Mouse (Mus musculus) limb, embryonic 14.5 days (tissue): ENCODE results near the gene Ebf3. TPM values are rescaled to one million over a fixed set of nuclear protein-coding genes. Genes with fewer than 3 reads are reported as not detected.
A peak's percentile ranks its signal among the peaks of the same experiment; 100 is the strongest.

Source experiments
- ATAC-seq: fragments of 200-750 bp; cut with Nextera tagmentation; 2 replicates; pipeline ENCODE4 v1.8.0; 2017; ENCODE audit warnings: low read depth, moderate number of reproducible peaks, moderate TSS enrichment; ENCODE audit not compliant: low FRiP score
- DNase-seq: peaks from one replicate; pipeline ENCODE4 v3.0.0-alpha.2; 2015; ENCODE audit warnings: low spot score
- H3K27ac ChIP-seq: fragments of 300-500 bp; sonication (generic); replicated peaks from 2 replicates; pipeline ENCODE4 v1.5.1; 2014; ENCODE audit warnings: low read depth, mild to moderate bottlenecking, low read length, moderate library complexity, mixed read lengths
- H3K27me3 ChIP-seq: fragments of 300-500 bp; sonication (generic); 2 replicates; pipeline ENCODE4 v1.6.1; 2014; ENCODE audit warnings: low read length, mixed read lengths; ENCODE audit not compliant: control insufficient read depth, insufficient read depth
- H3K36me3 ChIP-seq: fragments of 300-500 bp; sonication (generic); 2 replicates; pipeline ENCODE4 v1.6.1; 2014; ENCODE audit warnings: mild to moderate bottlenecking, low read length, moderate library complexity, mixed read lengths; ENCODE audit not compliant: control insufficient read depth, insufficient read depth
- H3K4me1 ChIP-seq: fragments of 300-500 bp; sonication (generic); 2 replicates; pipeline ENCODE4 v1.6.1; 2014; ENCODE audit warnings: antibody characterized with exemption, low read length, mixed read lengths; ENCODE audit not compliant: control insufficient read depth, insufficient read depth
- H3K4me2 ChIP-seq: fragments of 300-500 bp; sonication (generic); replicated peaks from 2 replicates; pipeline ENCODE4 v1.6.1; 2014; ENCODE audit warnings: low read depth, mild to moderate bottlenecking, low read length, moderate library complexity; ENCODE audit not compliant: severe bottlenecking
- H3K4me3 ChIP-seq: fragments of 300-500 bp; sonication (generic); replicated peaks from 2 replicates; pipeline ENCODE4 v1.5.1; 2014; ENCODE audit warnings: low read length
- H3K9ac ChIP-seq: fragments of 300-500 bp; sonication (generic); 2 replicates; pipeline ENCODE4 v1.6.1; 2014; ENCODE audit warnings: mild to moderate bottlenecking, low read depth, low read length, moderate library complexity; ENCODE audit not compliant: severe bottlenecking
- H3K9me3 ChIP-seq: fragments of 300-500 bp; sonication (generic); 2 replicates; pipeline ENCODE4 v1.6.1; 2016; ENCODE audit warnings: low read length; ENCODE audit not compliant: control insufficient read depth
- POLR2A ChIP-seq: fragments of 200-500 bp; IDR thresholded peaks from 2 replicates; pipeline ENCODE4 v1.8.0; 2012; ENCODE audit warnings: inconsistent platforms, mild to moderate bottlenecking, moderate library complexity, borderline replicate concordance; ENCODE audit not compliant: insufficient read depth, insufficient read length; ENCODE audit errors: extremely low read depth
- WGBS: fragments of 180-500 bp; shearing (Covaris S2); extraction: QIAGEN DNeasy Blood & Tissue Kit; methylation state at CpG from one replicate; pipeline ENCODE4 v1.1.7; 2014; 5-methylcytosine and 5-hydroxymethylcytosine counted together
- polyA plus RNA-seq, 2 experiments: library from polyadenylated mRNA; depleted of rRNA in 1 of 2; stranded (reverse) in 1 of 2; unstranded in 1 of 2; fragments of >200 nt; fragmentation: Nextera tagmentation in 1 of 2; extraction: Ambion mirVana in 1 of 2; gene quantifications; 2 replicates each; pipeline versions ENCODE4 v1.2.1 to v1.2.3; 2012 to 2014

Gene Ebf3
- polyA plus RNA-seq, 2 experiments: 15.3 to 80.3 TPM

DNA sequence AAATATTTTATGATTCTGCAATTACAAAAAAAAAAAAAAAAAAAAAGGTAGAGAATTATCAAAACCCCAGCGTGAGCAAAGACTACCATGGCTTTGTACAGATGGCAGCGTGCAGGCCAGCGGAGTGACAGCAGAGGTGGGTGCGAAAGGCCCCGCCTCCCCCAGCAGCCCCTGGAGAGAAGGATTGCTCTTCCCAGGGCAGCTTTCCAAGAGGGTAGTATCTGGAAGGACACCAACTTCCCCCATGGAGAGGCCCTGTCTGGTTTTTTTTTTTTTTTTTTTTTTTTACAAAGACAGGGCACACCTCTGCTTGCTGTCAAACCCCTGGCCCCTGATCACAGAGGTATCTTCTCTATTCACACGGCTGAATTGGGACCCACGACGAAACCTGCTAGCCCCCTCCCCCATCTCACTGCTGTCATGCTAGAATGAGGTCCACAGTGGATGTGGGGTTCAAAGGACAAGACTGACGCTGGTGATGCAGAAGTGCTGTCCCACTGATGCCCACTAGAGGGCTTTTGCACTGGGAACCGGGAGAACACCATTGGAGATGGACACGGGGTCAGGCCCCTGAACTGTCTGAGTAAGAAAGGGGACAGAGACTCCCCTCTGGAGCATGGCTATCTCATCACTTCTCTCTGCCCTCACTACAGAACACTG lies 67.9 kb downstream of the Ebf3 start:
- TF ChIP-seq POLR2A: no peak
- H3K36me3 ChIP-seq: no peaks in the 10 kb centered on the region; the same call in 1 of the 2 replicates
- ATAC-seq (0 out of 2 replicates have a peak, but pooled peaks have one; percentile 27), DNase-seq (peak; percentile 38)
- 45% methylated on average over 11 of the region's 11 CpGs for WGBS
- H3K4me2 ChIP-seq: no peak overlapping the region
- H3K9me3 ChIP-seq: no peaks in the 10 kb centered on the region
- no peak overlapping the region for H3K4me3 ChIP-seq
- no peak overlapping the region for H3K27ac ChIP-seq
- peaks cover 35% of the 10 kb centered on the region for H3K4me1 ChIP-seq
- no peaks in the 10 kb centered on the region for H3K27me3 ChIP-seq
- no peak overlapping the region for H3K9ac ChIP-seq

DNA sequence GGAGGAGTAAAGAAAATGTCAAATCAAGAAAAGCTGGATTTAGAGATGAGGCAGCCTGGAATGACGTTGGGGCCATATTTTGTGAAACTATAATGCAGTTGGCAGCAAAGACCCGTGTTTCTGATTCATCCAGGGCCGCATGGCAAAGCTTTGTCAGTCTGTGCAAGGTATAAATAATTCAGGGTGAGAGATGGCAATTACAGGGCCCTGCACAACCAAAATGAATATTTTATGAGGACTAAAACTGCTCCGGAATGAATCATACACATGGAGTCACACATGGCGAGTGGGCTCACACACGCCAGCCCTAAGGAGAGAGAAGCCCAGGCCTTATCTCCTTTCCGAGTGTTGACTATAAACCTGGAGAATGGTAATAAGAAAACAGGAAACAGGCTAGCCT lies 69.4 kb downstream of the Ebf3 start:
- Histone ChIP-seq H3K4me3 (no peak overlapping the region), H3K36me3 (no peaks in the 10 kb centered on the region; the same call in 1 of the 2 replicates), H3K4me2 (no peak overlapping the region), H3K9me3 (no peaks in the 10 kb centered on the region), H3K4me1 (peaks cover 35% of the 10 kb centered on the region), H3K27me3 (no peaks in the 10 kb centered on the region), H3K9ac (no peak overlapping the region), H3K27ac (no peak overlapping the region)
- TF ChIP-seq POLR2A: no peak
- 72% methylated on average over 7 of the region's 7 CpGs for WGBS
- ATAC-seq (no peak), DNase-seq (no peak)

DNA sequence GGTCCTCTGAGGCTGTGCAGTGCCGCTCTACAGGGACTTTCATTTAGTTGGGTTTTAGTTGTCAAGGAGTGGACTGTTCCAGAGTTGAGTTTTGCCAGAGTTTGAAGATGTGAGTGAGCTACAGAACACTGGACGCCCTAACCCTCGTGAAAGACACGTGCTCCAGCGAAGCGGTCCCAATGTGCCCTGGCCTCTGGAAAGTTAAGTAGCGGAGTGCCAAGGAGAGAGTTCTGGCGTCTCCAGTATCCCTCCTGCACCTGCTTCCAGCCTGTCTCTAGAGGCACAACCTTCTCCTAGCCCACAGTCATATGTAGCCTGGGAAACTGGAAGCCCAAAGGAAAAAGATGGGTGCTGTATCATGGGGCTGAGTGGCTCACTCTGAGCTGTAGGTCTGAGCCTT lies 73.8 kb downstream of the Ebf3 start:
- no peaks in the 10 kb centered on the region for H3K27me3 ChIP-seq
- no peak for ATAC-seq

DNA sequence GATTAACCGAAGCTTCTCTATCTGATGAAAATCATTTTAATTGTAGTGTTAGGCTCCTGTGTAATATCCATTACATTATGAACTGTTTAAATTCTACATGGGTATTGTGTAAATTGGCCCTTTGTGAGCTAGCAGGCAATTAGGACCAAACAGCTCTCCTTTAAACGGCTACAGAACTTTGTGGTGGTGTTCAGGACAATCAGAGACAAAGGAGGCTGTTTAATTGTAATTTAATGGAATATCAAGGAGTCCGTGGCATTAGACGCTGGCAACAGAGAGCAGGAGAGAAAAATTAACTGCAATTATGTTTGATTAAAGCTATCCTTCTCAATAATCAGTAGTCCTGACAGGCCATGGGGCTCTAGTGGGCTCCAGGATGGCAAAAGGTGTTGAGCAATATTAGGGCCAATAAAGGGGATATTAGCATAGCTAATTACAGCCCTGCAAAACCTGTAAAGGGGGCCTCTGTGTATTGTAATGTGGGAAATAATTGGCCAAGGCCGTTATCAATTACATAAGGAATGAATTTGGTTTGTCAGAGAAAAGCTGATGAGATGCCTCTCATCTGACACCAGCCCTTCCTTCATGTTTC lies 74.6 kb downstream of the Ebf3 start:
- no peaks in the 10 kb centered on the region for H3K27me3 ChIP-seq
- peaks cover 36% of the 10 kb centered on the region for H3K4me1 ChIP-seq
- no peak overlapping the region for H3K27ac ChIP-seq

More for the DNA sequence above, 73.8 kb downstream of the Ebf3 start:
- Histone ChIP-seq H3K9me3 (no peaks in the 10 kb centered on the region), H3K4me3 (no peak overlapping the region), H3K36me3 (peaks cover 5% of the 10 kb centered on the region), H3K9ac (no peak overlapping the region), H3K4me2 (no peak overlapping the region), H3K27ac (no peak overlapping the region), H3K4me1 (peaks cover 45% of the 10 kb centered on the region)
- DNase-seq: no peak
- WGBS: 57% methylated on average over 8 of the region's 8 CpGs
- no peak for TF ChIP-seq POLR2A

DNA sequence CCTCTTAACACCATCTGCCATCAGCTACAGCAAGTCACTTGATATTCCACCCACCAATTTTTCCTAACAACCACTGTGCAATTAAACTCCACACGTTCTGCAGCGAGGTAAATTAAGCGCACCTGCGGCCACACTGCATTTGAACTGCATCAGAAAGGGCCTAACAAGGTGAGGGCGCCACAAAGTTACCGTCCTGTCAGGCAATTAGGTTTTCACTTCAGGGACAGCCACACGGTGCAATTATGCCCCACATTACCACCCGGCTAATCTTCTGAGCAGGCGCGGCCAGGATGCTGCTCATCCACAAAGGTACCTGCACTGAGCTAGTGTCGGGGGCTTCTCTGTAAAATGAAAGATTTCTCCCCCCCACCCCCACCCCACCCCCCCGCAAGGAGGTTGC lies 76.8 kb downstream of the Ebf3 start:
- DNase-seq (no peak), ATAC-seq (no peak)
- H3K4me2 ChIP-seq: no peak overlapping the region
- H3K4me3 ChIP-seq: no peak overlapping the region
- peaks cover 24% of the 10 kb centered on the region for H3K36me3 ChIP-seq
- H3K27me3 ChIP-seq: no peaks in the 10 kb centered on the region
- peaks cover 22% of the 10 kb centered on the region for H3K4me1 ChIP-seq
- no peak overlapping the region for H3K9ac ChIP-seq
- H3K27ac ChIP-seq: no peak overlapping the region
- TF ChIP-seq POLR2A: no peak
- H3K9me3 ChIP-seq: no peaks in the 10 kb centered on the region
- WGBS: 25% methylated on average over 12 of the region's 12 CpGs

More for the DNA sequence above, 74.6 kb downstream of the Ebf3 start:
- H3K4me2 ChIP-seq: no peak overlapping the region
- no peaks in the 10 kb centered on the region for H3K9me3 ChIP-seq
- H3K36me3 ChIP-seq: peaks cover 14% of the 10 kb centered on the region
- 43% methylated on average over 5 of the region's 5 CpGs for WGBS
- H3K9ac ChIP-seq: no peak overlapping the region
- ATAC-seq: no peak
- no peak for TF ChIP-seq POLR2A
- no peak for DNase-seq
- no peak overlapping the region for H3K4me3 ChIP-seq
